22 mouse cellular contexts compared by ENCODE assay signal in genomic region chrX:140921321-140921720, GRCm38 (mm10). TPM values are rescaled to one million over a fixed set of nuclear protein-coding genes. Genes with fewer than 3 reads are reported as not detected.
DNase-seq lines count a peak whose midpoint lies in the region; ATAC-seq and TF ChIP-seq lines count a peak whose summit lies in the region.
"Had no signal": no experiment of that assay in that cellular context is flagged by ENCODE, and none has a peak within 500 bp of the region (broad histone marks: within the 10 kb centered on the region; RNA-seq: fewer than 3 reads in every experiment).

No protein-coding gene starts in this region.

- no peaks in the 10 kb centered on the region for H3K4me1 ChIP-seq in testis, adult 2 months (ENCODE audit: control insufficient read depth, insufficient read depth, low read length)
- no peaks in the 10 kb centered on the region for H3K4me1 ChIP-seq in embryonic facial prominence, embryonic 15.5 days

- DNase-seq in left cerebral cortex, adult 11 months (ENCODE audit: low spot score): peak; percentile 0
- DNase-seq in left cerebral cortex, postnatal 36 days (ENCODE audit: low spot score in 2 of 2): no peak
- DNase-seq in testis, postnatal 14 days (ENCODE audit: low spot score): no peak
- DNase-seq in telencephalon, adult 2 months (ENCODE audit: low read depth, low spot score): peak; percentile 21
- no peak for DNase-seq in natural killer cell, adult 2 months (ENCODE audit: low spot score in 2 of 2)
- DNase-seq in cerebellum, adult 9-11 months: no peak
- DNase-seq: gastrocnemius, postnatal 36 days; heart, postnatal 36 days; kidney, adult 18-20 months; kidney, postnatal 25 days; lung, adult 18-20 months; thymus, postnatal 4 days had no signal

- H3K27ac ChIP-seq in testis, adult 2 months (ENCODE audit: control insufficient read depth, insufficient read depth, low read depth, low read length): 0 out of 2 replicates have a peak overlapping the region, but pooled peaks have one; percentile 21
- peak overlapping the region; percentile 65 for H3K27ac ChIP-seq in embryonic facial prominence, embryonic 15.5 days (replicated peaks)
- H3K27ac ChIP-seq: stomach, postnatal 0 days had no signal

- H3K4me3 ChIP-seq in testis, adult 2 months (ENCODE audit: control insufficient read depth, low read depth, low read length): no peak overlapping the region
- no peak overlapping the region for H3K4me3 ChIP-seq in embryonic facial prominence, embryonic 15.5 days (replicated peaks)
- H3K4me3 ChIP-seq: erythroblast, embryonic 14.5 days had no signal

- intact Hi-C loops in left cerebral cortex, postnatal 36 days (cut with DNase I): no loop called here

- TF ChIP-seq CTCF in testis, adult 2 months (IDR thresholded peaks at IDR 0.05; ENCODE audit: control insufficient read depth, insufficient read depth, insufficient replicate concordance, low read depth, low read length): no peak

- no peaks in the 10 kb centered on the region for H3K27me3 ChIP-seq in testis, adult 2 months (ENCODE audit: control insufficient read depth, insufficient read depth, low read length)
- H3K27me3 ChIP-seq in embryonic facial prominence, embryonic 15.5 days: peaks cover 16% of the 10 kb centered on the region

- no peaks in the 10 kb centered on the region for H3K9me3 ChIP-seq in embryonic facial prominence, embryonic 15.5 days (replicated peaks)

- ATAC-seq in embryonic facial prominence, embryonic 15.5 days (ENCODE audit: insufficient number of reproducible peaks, low FRiP score, low TSS enrichment, low read depth): peak; percentile 51; the same call in 1 of the 2 replicates
- ATAC-seq: forebrain, embryonic 16.5 days; midbrain, embryonic 16.5 days had no signal

- H3K36me3 ChIP-seq in testis, adult 2 months (ENCODE audit: control insufficient read depth, insufficient read depth, low read length): no peaks in the 10 kb centered on the region
- no peaks in the 10 kb centered on the region for H3K36me3 ChIP-seq in embryonic facial prominence, embryonic 15.5 days

- WGBS in embryonic facial prominence, embryonic 15.5 days: 53% methylated on average over 6 of the region's 6 CpGs

- H3K4me2 ChIP-seq in embryonic facial prominence, embryonic 15.5 days (replicated peaks): no peak overlapping the region

- no peak for TF ChIP-seq POLR2A in testis, adult 2 months (IDR thresholded peaks at IDR 0.05; ENCODE audit: control insufficient read depth, low read depth, low read length)

- no peak overlapping the region for H3K9ac ChIP-seq in embryonic facial prominence, embryonic 15.5 days

RNA-seq across cellular contexts. Expression of gene Vsig1, which starts 13.9 kb away (rescaled TPM):
- total RNA-seq in left cerebral cortex, postnatal 36 days (2021): not detected
- polyA plus RNA-seq in testis, adult 2 months (2012; rRNA removed): 81.9 and 105 TPM in 2 replicates
- polyA plus RNA-seq in embryonic facial prominence, embryonic 15.5 days (2015; fragmentation: Nextera tagmentation; extraction: Ambion mirVana): 0.25 and 0.33 TPM in 2 replicates
- total RNA-seq: adrenal gland, postnatal 4 days; ES-E14; gastrocnemius, postnatal 36 days; heart, postnatal 36 days; liver, adult 2 months; megakaryocyte-erythroid progenitor cell, adult 5-6 weeks had no signal
- polyA plus RNA-seq: erythroblast, embryonic 14.5 days; forebrain, embryonic 16.5 days; liver, adult 2 months; midbrain, embryonic 16.5 days had no signal

RNA-seq across cellular contexts. Expression of gene Psmd10, which starts 35.2 kb away (rescaled TPM):
- total RNA-seq in left cerebral cortex, postnatal 36 days (2021): 10 to 100 TPM; 15.1 to 21.1 TPM
- 7.4 and 9.9 TPM in 2 replicates for polyA plus RNA-seq in testis, adult 2 months (2012; rRNA removed)
- polyA plus RNA-seq in embryonic facial prominence, embryonic 15.5 days (2015; fragmentation: Nextera tagmentation; extraction: Ambion mirVana): 45.0 and 46.3 TPM in 2 replicates

RNA-seq across cellular contexts. Expression of gene Atg4a, which starts 35.4 kb away (rescaled TPM):
- 10 to 100 TPM in 1 of 2 experiments, 1 to 10 TPM in 1; 5.8 to 12.9 TPM for total RNA-seq in left cerebral cortex, postnatal 36 days (2021)
- 1.1 and 3.0 TPM in 2 replicates for polyA plus RNA-seq in testis, adult 2 months (2012; rRNA removed)
- polyA plus RNA-seq in embryonic facial prominence, embryonic 15.5 days (2015; fragmentation: Nextera tagmentation; extraction: Ambion mirVana): 22.1 and 24.9 TPM in 2 replicates

Comparison
In these comparisons a context has a peak if more than half of its experiments do, and no peak if none do; other contexts are left out.
1. DNase-seq: peak in left cerebral cortex, adult 11 months (single experiment) and telencephalon, adult 2 months (single experiment); none in left cerebral cortex, postnatal 36 days (0 of 2), testis, postnatal 14 days (single experiment), natural killer cell, adult 2 months (0 of 2) and cerebellum, adult 9-11 months (single experiment).
2. RNA of gene Vsig1, which starts 13.9 kb away (polyA plus RNA-seq): 81.9 to 105 TPM in testis, adult 2 months; 0.25 to 0.33 TPM in embryonic facial prominence, embryonic 15.5 days; every median in the first group is over 10 times any median in the second.